27 mouse cellular contexts compared by ENCODE assay signal in the genomic region with DNA sequence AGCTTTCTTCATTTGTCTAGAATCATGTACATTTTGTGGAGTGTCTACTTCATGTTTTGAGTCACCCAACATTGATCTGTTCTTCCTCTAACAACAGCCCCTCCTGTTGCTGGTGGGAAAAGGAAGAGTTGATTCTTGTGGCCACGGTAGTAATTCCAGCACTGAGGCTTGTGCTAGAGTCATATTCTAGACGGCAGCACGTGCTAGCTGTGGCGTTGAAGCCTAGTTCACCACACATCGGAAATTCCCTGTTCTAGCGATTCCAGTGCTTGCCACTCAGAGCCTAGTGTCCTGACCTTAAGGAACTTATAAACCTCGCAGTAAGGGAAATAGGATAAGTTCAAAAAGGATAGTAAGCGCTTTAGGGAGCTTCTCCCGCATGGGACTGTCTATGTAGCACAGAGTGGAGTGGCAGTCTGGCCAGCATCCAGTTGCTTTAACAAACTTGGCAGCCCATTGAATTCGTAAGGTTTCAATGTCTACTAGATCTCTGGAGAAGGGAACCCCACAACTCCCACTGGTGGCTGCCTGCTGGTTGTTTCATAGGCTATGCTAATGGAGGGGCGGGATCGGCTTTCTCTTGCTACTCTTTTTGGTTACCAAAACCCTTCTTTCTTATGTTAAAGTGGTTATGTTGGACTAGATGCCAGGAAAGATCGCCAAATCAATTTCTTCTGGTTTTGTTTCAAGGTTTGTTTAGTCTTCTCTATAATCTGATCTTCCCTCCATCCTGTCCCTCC. TPM values are rescaled to one million over a fixed set of nuclear protein-coding genes. Genes with fewer than 3 reads are reported as not detected.
DNase-seq lines count a peak whose midpoint lies in the region; TF ChIP-seq lines count a peak whose summit lies in the region.
"Had no signal": no experiment of that assay in that cellular context is flagged by ENCODE, and none has a peak within 500 bp of the region (broad histone marks: within the 10 kb centered on the region; RNA-seq: fewer than 3 reads in every experiment).

No protein-coding gene starts in this region.

- TF ChIP-seq POLR2A in cerebellum, adult 2 months (IDR thresholded peaks at IDR 0.05; ENCODE audit: borderline replicate concordance, insufficient read depth, low read length) = no peak

- no peaks in the 10 kb centered on the region for H3K4me1 ChIP-seq in cerebellum, adult 2 months (ENCODE audit: control insufficient read depth, insufficient read depth, low read length)
- H3K4me1 ChIP-seq: embryonic facial prominence, embryonic 15.5 days; heart, embryonic 12.5 days; limb, embryonic 10.5 days; liver, embryonic 15.5 days; stomach, embryonic 15.5 days had no signal

- no peak overlapping the region for H3K27ac ChIP-seq in cerebellum, adult 2 months (ENCODE audit: insufficient read depth, low read length)
- H3K27ac ChIP-seq: embryonic facial prominence, embryonic 15.5 days; limb, embryonic 10.5 days; liver, embryonic 15.5 days; macrophage; stomach, embryonic 15.5 days had no signal

- no peaks in the 10 kb centered on the region for H3K27me3 ChIP-seq in cerebellum, adult 2 months (ENCODE audit: control insufficient read depth, insufficient read depth, low read length)
- H3K27me3 ChIP-seq: liver, embryonic 15.5 days; stomach, embryonic 15.5 days had no signal

- TF ChIP-seq CTCF in cerebellum, adult 2 months (IDR thresholded peaks at IDR 0.05; ENCODE audit: borderline replicate concordance, insufficient read depth, low read depth, low read length) = no peak

- H3K4me3 ChIP-seq in cerebellum, adult 2 months (replicated peaks; ENCODE audit: insufficient read depth, low read depth, low read length) = no peak overlapping the region
- H3K4me3 ChIP-seq: embryonic facial prominence, embryonic 15.5 days; heart, embryonic 12.5 days; limb, embryonic 10.5 days; liver, embryonic 15.5 days; stomach, embryonic 15.5 days had no signal

- 47% methylated on average over 13 of the region's 13 CpGs for WGBS in cerebellum, adult 2 months

- DNase-seq in kidney, postnatal 4 days = peak; percentile 7 to 12
- DNase-seq in kidney, postnatal 10 days = no peak
- peak; percentile 18 for DNase-seq in right cerebral cortex, postnatal 14 days
- DNase-seq in right cerebral cortex, postnatal 25 days = no peak
- peak; percentile 61 for DNase-seq in R1 (ENCODE audit: low read depth, low spot score)
- DNase-seq in cerebellum, adult 2 months = no peak
- no peak for DNase-seq in retina, postnatal 1 day
- DNase-seq: cerebellum, adult 8-10 months; cerebellum, postnatal 36 days; embryo, embryonic 11 days; gastrocnemius, postnatal 25 days; heart, adult 18-20 months; heart, postnatal 10 days; kidney, postnatal 36 days; liver; thymus, postnatal 36 days had no signal

RNA-seq across cellular contexts. Expression of gene Hoxd1, which starts 14.9 kb away (rescaled TPM):
- polyA plus RNA-seq in cerebellum, adult 2 months (2012; rRNA removed) = 0.70 and 0.77 TPM in 2 replicates
- polyA plus RNA-seq: activated CD4-positive, CD25-positive, alpha-beta regulatory T cell, adult 4 months; heart, embryonic 12.5 days; intestine, postnatal 0 days; lung, embryonic 16.5 days; macrophage; midbrain, postnatal 0 days; Patski had no signal

RNA-seq across cellular contexts. Expression of gene Mtx2, which starts 47.9 kb away (rescaled TPM):
- 56.7 and 57.9 TPM in 2 replicates for polyA plus RNA-seq in cerebellum, adult 2 months (2012; rRNA removed)

RNA-seq across cellular contexts. Expression of gene Gm28230, which starts 51.2 kb away (rescaled TPM):
- 0.16 and 0.22 TPM in 2 replicates for polyA plus RNA-seq in cerebellum, adult 2 months (2012; rRNA removed)
- polyA plus RNA-seq: activated CD4-positive, CD25-positive, alpha-beta regulatory T cell, adult 4 months; heart, embryonic 12.5 days; intestine, postnatal 0 days; liver, embryonic 15.5 days; lung, embryonic 16.5 days; macrophage; midbrain, postnatal 0 days; stomach, embryonic 15.5 days had no signal

Comparison
In these comparisons a context has a peak if more than half of its experiments do, and no peak if none do; other contexts are left out.
1. DNase-seq: peak in kidney, postnatal 4 days (2 of 2), right cerebral cortex, postnatal 14 days (single experiment) and R1 (single experiment); none in kidney, postnatal 10 days (single experiment), right cerebral cortex, postnatal 25 days (single experiment), cerebellum, adult 2 months (0 of 2) and retina, postnatal 1 day (single experiment).